In the genomic region with DNA sequence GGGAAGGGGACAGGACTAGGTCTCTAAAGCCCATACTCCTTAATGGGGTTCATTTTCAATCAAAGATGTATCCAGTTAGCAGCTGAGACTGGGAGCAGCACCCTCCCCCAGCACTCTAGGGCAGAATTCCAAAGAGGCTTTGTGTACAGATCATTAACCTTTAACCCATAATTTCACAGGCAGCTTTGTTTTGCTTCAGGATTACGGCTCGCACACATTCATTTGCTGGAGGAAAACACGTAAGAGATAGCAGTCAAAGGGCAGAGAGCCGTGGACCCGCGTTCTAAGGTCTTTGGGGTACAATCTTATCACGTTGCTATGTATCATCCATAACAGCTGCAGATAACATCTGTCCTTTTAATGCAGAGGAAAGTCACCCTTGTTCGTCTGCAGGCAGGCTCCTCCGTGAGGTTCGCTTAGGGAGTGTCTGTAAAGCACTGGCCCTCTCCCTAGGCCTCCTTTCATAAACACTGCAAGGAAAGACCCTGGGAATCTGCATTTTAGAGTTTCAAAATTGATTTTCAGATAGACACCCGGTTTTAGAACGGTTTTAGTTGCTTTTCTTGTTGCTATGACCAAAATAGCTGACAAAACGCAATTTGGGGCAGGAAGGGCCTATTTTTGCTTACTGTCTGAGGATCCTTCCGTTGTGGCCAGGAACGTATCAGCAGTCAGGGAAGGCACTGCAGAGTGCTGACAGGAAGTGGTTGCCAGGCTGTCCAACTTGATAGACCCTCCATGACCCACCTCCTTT, we compare ENCODE assay signal across 8 mouse cellular contexts. TPM values are rescaled to one million over a fixed set of nuclear protein-coding genes. Genes with fewer than 3 reads are reported as not detected.
DNase-seq lines count a peak whose midpoint lies in the region; ATAC-seq and TF ChIP-seq lines count a peak whose summit lies in the region.

No protein-coding gene starts in this region.

- WGBS in midbrain, embryonic 12.5 days = 20% methylated on average over 15 of the region's 15 CpGs

- H3K27ac ChIP-seq in left cerebral cortex, adult 2 months = peak overlapping the region; percentile 44; the same call in 1 of the 2 replicates
- peak overlapping the region; percentile 40 for H3K27ac ChIP-seq in midbrain, embryonic 12.5 days (replicated peaks)

- H3K4me2 ChIP-seq in midbrain, embryonic 12.5 days (replicated peaks) = peak overlapping the region; percentile 11; the same call in 1 of the 2 replicates

- H3K9me3 ChIP-seq in midbrain, embryonic 12.5 days = no peaks in the 10 kb centered on the region

- no peaks in the 10 kb centered on the region for H3K36me3 ChIP-seq in midbrain, embryonic 12.5 days

- H3K4me3 ChIP-seq in left cerebral cortex, adult 2 months = no peak overlapping the region
- H3K4me3 ChIP-seq in midbrain, embryonic 12.5 days = no peak overlapping the region

- TF ChIP-seq CTCF in left cerebral cortex, adult 2 months (IDR thresholded peaks at IDR 0.05) = no peak

- no peaks in the 10 kb centered on the region for H3K27me3 ChIP-seq in midbrain, embryonic 12.5 days

- peaks cover 13% of the 10 kb centered on the region for H3K4me1 ChIP-seq in midbrain, embryonic 12.5 days

- intact Hi-C loops in left cerebral cortex, adult 2 months (cut with DNase I) = no loop called here
- intact Hi-C loops in left cerebral cortex, postnatal 4 days (cut with DNase I) = no loop called here
- intact Hi-C loops in heart, postnatal 10 days (cut with DNase I) = loop anchor here (5.0 kb wide), 1 partner anchor 183 kb away; no protein-coding TSS in a partner anchor

- H3K9ac ChIP-seq in midbrain, embryonic 12.5 days (replicated peaks) = no peak overlapping the region

- no peak for DNase-seq in left cerebral cortex, adult 2 months (ENCODE audit: extremely low spot score in 1 of 2, low spot score in 2 of 2)
- DNase-seq in left cerebral cortex, postnatal 4 days = no peak
- peak; percentile 50 for DNase-seq in c-Kit-positive CD71-negative TER-119-negative erythroid progenitor cells, embryonic 14.5 days (ENCODE audit: low read depth)
- peak; percentile 50 to 68 for DNase-seq in heart, postnatal 10 days
- DNase-seq in kidney, postnatal 36 days = peak; percentile 82 to 87
- DNase-seq in c-Kit-positive CD71-positive TER-119-positive erythroid progenitor cells, embryonic 14.5 days (ENCODE audit: low spot score) = no peak

- ATAC-seq in midbrain, embryonic 12.5 days (ENCODE audit: low FRiP score, low read depth) = no peak
- no peak for ATAC-seq in monocyte, adult 5-6 weeks (replicated peaks; ENCODE audit: insufficient number of reproducible peaks, low FRiP score, low TSS enrichment, poor library complexity, severe bottlenecking)

RNA-seq across cellular contexts. Expression of gene Gmpr, which starts 52.0 kb away (rescaled TPM):
- total RNA-seq in left cerebral cortex, adult 2 months (2021) = 10 to 100 TPM; 46.0 to 50.6 TPM
- total RNA-seq in left cerebral cortex, postnatal 4 days (2021) = 10 to 100 TPM; 16.2 to 17.5 TPM
- total RNA-seq in heart, postnatal 10 days (2021) = 100 to 1,000 TPM; 221 to 255 TPM
- 14.3 and 15.7 TPM in 2 replicates for polyA plus RNA-seq in midbrain, embryonic 12.5 days (2016; fragmentation: Nextera tagmentation; extraction: Ambion mirVana)
- total RNA-seq in monocyte, adult 5-6 weeks (2017) = 1.8 to 2.3 TPM in 2 of 3 replicates, not detected in the other

Comparison
In these comparisons a context has a peak if more than half of its experiments do, and no peak if none do; other contexts are left out.
1. DNase-seq: peak in c-Kit-positive CD71-negative TER-119-negative erythroid progenitor cells, embryonic 14.5 days (single experiment), heart, postnatal 10 days (2 of 2) and kidney, postnatal 36 days (2 of 2); none in left cerebral cortex, adult 2 months (0 of 2), left cerebral cortex, postnatal 4 days (single experiment) and c-Kit-positive CD71-positive TER-119-positive erythroid progenitor cells, embryonic 14.5 days (single experiment).
2. RNA of gene Gmpr, which starts 52.0 kb away (total RNA-seq): 221 to 255 TPM in heart, postnatal 10 days; 46.0 to 50.6 TPM in left cerebral cortex, adult 2 months, 16.2 to 17.5 TPM in left cerebral cortex, postnatal 4 days and 1.8 to 2.3 TPM in monocyte, adult 5-6 weeks; every median in the first group is over 4 times any median in the second.